Mouse (Mus musculus): ENCODE results near the gene Sec22c. TPM values are rescaled to one million over a fixed set of nuclear protein-coding genes. Genes with fewer than 3 reads are reported as not detected.

The Sec22c gene
- 10 to 100 TPM; 32.5 to 33.0 TPM for total RNA-seq (2021)

DNA sequence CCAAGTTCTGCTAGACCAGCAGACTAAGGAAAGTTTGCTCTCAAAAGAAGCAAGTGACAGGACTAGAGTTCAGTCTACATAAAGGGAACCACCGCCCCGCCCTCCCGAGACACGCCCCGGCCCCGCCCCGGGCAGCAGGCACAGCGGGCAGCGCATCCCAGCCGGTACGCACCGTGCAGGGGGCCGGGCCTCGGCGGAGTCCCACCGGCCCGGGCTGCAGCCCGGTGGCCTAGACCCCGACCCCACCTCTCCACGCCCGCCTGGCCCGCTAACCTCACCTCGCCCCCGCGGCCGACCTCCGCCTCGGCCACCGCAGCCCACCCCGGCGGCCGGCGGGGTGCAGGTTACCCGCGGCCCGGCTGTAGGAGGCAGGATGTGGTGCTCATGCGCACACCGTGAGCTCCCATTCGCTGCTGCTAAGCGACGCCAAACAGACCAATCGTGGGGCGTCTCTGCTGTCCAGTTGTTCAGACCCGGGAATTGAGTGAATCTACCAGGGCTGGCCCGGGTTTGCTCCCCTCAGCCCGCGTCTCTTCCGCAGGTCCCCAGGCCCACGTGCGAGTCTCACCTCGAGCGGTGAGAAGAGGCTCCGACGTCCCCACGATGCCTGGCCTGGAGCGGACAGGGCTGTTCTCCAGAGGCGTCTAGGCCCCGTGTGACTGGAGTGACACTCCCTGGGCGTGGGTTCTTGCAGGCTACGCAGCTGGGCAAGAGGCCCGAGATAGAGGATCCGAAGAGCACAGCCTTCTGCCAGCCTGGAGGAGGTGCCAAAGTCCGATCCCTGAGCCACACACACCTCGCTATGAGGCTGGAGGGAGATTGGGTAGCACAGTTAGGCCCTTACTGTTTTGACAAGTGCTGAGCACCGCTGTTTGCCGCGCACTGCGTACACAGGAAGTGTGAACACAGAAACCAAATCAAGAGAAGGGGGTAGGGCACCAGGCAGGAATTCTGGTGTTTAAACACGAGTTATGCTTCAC is at the start of gene Sec22c:
TSS of gene Sec22c (minus strand) at position 845 of the 980 bp plus-strand sequence.
- peak; percentile 84 to 92 for DNase-seq (ENCODE audit: extremely low spot score in 1 of 2, low spot score in 2 of 2)
- intact Hi-C loops (cut with DNase I): no loop called here

DNA sequence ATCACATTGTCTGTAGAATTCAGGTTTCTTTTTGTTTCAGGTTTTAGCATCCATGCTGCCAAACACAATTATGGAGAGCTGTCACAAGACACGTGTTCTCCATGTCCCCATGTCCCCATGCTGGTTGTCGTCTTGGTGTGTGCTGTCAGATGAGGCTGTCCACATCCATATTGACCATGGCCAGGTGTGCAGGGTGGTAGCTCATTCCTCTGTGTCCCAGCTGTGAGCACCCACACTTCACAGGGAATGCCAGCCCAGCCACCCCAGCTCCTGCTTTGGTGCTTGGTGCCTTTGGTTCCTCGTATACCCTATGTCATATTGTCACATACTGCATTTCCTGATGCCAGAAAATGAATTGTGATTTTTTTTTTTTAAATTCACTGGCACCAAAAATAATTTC is 49.3 kb upstream of the Sec22c start:
- intact Hi-C loops (cut with DNase I): loop anchor here (5.0 kb wide), 1 partner anchor 78 kb away; no protein-coding TSS in a partner anchor
- no peak for DNase-seq (ENCODE audit: extremely low spot score in 1 of 2, low spot score in 2 of 2)

DNA sequence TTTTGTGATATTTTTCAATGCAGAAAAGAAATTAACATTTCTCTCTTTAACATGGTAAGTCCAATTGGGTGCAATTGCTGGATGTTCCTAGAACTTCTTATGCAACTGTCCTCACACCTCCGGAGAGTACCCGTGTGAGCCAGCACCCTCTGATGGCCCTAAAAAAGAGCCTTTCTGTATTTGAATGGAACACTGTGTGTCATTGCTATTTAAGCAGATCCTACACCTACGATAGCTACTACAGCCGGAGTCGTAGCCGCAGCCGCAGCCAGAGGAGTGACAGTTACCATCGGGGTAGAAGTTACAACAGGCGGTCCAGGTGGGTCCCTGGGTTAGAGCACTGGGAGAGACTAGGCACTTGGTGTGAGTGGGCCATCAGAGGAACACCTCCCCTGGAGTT is 47.5 kb upstream of the Sec22c start:
- DNase-seq (ENCODE audit: extremely low spot score in 1 of 2, low spot score in 2 of 2): no peak
- intact Hi-C loops (cut with DNase I): no loop called here

DNA sequence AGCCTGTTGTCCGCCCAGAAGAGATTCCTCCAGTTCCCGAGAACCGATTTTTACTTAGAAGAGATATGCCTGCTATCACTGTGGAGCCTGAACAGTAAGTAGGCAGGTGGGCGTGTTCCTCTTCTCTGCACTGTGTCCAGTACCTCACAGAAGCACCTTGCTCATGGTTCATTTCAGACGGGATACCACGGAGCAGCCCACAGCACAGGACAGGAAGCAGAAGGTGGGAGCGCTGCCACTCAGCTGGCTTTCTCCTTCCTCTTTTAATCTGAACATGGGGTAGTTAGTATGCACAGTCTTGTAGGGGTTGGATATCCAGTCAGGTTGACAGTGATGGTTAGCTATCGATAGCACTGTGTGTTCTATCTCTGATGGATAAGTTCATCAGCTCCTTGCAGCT is 38.8 kb upstream of the Sec22c start:
- intact Hi-C loops (cut with DNase I): no loop called here
- no peak for DNase-seq (ENCODE audit: extremely low spot score in 1 of 2, low spot score in 2 of 2)

DNA sequence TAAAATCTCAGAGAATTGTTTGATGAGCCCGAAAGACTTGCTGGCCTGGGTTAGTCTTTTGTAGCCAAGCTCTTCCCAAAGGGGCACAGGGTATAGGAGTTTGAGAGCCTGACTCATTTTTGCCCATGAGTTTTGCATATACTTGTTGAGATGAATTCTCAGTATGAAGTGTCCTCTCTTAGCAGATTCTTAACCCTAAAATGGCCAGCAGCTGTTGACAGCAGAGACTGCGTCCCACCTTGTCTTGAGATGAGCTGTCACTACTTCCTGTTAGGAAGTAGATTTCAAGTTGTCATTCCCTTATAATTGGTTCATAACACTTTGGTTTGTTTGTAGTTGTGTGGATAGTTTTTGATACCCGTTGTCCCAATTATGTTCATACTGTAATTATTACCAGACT is 35.9 kb upstream of the Sec22c start:
- intact Hi-C loops (cut with DNase I): no loop called here
- no peak for DNase-seq (ENCODE audit: extremely low spot score in 1 of 2, low spot score in 2 of 2)

DNA sequence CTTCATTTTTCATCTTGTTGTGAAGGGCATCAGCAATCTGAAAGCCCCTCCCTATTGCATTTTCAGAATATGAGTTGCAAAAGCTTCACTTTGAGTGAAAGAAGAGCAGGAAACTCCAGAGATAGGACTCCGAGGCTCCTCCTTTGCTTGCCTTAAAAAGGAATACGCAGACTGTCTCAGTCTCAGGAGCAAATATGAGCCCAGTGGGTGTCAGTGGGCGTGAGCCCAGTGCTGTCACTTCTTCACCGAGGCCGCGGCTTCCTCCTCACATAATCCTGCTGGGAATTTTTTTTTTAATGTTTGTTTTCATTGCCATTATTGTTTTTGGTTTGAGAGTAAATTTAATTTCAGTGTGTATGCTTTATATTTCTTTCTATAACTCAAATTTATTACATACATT is 35.2 kb upstream of the Sec22c start:
- intact Hi-C loops (cut with DNase I): no loop called here
- no peak for DNase-seq (ENCODE audit: extremely low spot score in 1 of 2, low spot score in 2 of 2)

DNA sequence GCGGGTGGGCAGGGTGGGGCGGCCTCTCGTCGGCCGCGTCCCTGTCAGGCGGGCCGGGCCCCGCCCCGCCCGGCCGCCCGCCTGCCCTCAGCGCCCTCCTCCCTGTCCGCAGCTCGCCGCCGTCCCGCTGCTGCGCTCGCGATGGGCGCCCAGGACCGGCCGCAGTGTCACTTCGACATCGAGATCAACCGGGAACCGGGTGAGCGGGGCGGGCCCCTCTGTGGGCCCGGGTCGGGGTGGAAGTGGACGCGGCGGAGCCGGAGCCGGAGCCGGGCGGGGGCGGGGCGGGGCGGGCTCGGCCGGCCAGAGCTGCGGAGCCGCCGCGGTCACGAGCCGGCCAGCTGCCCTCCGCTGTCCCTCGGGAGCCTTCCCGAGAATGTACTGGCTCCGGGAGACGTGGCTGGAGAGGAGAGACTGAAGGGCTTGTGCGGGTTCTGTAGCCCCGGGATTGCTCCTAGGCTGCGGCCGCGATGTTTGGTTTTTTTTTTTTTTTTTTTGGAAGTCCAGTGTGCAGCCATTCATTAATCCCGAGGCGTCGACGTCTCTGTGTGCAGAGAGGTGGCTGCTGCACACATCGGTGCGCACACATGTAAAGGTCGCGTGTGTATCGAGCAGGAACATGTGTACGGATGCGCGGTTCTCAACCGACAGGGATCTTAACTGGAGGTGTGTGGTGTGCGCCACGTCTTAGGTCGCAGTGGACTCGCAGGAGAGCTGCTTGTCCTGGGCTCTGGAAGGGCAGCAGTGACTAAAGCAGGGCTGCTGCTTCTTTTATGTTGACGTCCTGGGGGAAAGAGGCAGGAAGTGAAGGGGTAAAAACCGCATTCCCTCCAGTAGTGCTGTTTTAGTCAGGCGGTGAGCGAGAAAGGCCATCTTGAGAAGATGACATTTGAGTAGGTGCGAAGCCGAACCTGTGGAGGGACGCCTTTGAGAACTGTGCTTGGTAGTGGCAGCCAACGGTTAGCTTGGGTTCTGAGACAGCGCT is 14.3 kb upstream of the Sec22c start:
- intact Hi-C loops (cut with DNase I): no loop called here
- DNase-seq (ENCODE audit: extremely low spot score in 1 of 2, low spot score in 2 of 2): no peak

DNA sequence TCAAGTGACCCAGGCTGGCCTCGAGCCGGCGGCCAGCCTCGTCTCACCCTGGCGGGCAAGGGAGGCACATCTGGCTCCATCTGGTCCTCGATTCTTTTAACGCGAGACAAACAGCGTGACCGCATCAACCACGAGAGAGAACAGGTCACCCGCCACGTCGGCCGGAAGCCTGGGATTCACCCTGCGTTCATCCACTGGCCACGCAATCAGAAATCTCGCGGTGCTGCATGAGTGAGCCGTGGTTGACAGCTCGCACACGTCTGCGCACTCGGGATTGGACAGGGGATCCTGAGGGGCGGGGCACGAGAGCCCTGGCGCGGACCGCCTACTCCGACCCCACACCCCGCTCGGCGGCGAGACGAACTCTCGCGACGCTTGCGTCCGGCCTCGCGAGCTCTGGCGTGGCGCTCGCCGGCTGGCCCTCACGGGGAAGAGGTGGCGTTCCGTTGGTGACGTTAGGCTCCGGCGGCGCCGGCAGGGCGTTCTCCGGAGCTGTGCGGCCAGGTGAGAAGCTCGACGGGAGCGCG is 13.6 kb upstream of the Sec22c start, which contains the start of gene Nktr:
TSS of gene Nktr (plus strand) at position 378 of the 527 bp plus-strand sequence.
- intact Hi-C loops (cut with DNase I): no loop called here
- DNase-seq (ENCODE audit: extremely low spot score in 1 of 2, low spot score in 2 of 2): peak; percentile 97 to 99

DNA sequence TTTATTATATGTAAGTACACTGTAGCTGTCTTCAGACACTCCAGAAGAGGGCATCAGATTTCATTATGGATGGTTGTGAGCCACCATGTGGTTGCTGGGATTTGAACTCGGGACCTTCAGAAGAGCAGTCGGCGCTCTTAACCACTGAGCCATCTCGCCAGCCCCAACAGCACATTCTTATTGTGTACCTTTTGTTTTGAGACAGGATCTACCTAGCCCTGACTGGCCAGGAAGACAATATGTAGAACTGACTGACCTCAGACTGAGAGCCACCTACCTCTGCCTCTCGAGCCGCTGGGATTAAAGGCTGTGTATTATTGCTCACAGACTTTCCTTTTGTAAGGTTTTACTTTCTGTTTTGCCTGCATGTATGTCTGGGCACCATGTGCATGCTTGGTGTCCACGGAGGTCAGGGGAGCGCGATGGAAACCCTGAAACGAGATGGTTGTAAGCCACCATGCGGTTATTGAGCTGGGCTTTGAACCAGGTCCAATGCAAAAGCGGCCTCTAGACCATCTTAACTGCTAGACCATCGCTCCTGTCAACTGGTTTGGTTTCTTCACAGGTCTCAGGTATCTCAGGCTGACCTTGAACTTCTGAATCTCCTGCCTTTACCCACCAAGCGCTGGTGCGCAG is 12.9 kb upstream of the Sec22c start:
- intact Hi-C loops (cut with DNase I): no loop called here
- DNase-seq (ENCODE audit: extremely low spot score in 1 of 2, low spot score in 2 of 2): no peak

DNA sequence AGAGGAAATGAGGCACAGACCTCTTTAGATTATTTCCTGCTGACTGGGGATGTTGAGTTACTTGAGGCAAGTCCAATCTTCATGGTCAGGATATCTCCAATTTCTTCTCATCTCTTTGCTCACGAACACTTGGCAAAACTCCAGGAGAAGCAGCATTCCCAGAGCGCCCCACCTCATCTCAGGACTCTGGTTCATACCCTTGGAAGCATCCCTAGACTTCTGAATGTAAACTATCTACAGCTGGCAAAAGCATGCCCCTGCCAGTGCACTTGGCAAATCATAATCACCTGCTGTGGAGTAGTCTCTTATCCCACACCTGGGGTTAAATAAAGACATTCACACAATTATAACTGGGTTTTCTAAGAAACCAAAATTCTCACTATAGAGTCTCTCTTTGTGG is 11.8 kb upstream of the Sec22c start:
- intact Hi-C loops (cut with DNase I): no loop called here
- DNase-seq (ENCODE audit: extremely low spot score in 1 of 2, low spot score in 2 of 2): no peak

DNA sequence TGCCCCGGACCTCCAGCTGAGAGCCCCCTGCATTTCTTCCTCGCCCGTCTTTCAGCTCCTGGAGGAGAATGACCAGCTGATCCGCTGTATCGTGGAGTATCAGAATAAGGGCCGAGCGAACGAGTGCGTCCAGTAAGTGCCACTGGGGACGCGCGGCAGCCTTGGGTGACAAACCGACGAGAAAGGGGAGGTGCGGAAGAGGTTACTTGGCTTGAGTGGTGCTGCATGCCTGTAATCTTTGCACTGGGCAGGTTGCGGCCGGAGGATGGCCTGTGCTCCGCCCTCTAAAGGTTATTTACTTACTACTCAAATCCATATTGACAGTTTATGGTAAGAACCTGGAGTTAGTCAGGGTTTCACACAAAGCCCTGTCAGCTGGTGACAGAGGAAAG is 5.3 kb upstream of the Sec22c start:
- intact Hi-C loops (cut with DNase I): no loop called here
- no peak for DNase-seq (ENCODE audit: extremely low spot score in 1 of 2, low spot score in 2 of 2)

DNA sequence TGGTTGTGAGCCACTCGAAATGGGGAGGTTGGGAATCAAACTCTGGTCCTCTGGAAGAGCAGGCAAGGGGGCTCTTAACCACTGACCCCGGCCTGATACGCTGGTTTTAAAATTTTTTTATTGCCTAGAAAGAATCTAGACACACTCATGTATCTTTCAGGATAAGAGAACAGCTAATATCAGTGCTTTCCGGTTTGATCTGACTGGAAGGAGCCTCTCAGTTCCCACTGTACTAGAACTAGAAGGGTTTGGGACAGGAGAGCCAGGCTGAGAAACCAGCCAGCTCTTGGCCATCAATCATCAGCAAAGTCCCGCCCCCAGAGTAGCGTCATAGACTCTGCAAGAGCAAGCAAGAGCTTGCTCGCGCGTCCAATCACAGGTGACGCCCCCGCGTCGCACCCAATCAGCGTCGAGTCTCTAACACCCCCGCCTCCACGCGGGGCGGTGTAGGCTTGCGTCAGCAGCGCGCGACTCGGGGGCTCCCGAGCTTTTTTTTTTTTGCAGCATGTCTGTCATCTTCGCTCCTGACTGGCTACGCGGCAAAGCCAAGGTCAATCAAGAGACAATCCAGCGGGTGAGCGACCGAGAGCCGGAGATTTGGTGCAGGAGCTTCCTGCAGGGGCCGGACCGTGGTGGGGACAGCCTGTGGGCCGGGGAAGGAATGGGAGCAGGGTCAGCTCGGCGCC is 4.8 kb upstream of the Sec22c start, which contains the start of gene Ss18l2:
TSS of gene Ss18l2 (plus strand) at position 432 of the 686 bp plus-strand sequence.
- peak; percentile 97 to 99 for DNase-seq (ENCODE audit: extremely low spot score in 1 of 2, low spot score in 2 of 2)
- intact Hi-C loops (cut with DNase I): no loop called here

DNA sequence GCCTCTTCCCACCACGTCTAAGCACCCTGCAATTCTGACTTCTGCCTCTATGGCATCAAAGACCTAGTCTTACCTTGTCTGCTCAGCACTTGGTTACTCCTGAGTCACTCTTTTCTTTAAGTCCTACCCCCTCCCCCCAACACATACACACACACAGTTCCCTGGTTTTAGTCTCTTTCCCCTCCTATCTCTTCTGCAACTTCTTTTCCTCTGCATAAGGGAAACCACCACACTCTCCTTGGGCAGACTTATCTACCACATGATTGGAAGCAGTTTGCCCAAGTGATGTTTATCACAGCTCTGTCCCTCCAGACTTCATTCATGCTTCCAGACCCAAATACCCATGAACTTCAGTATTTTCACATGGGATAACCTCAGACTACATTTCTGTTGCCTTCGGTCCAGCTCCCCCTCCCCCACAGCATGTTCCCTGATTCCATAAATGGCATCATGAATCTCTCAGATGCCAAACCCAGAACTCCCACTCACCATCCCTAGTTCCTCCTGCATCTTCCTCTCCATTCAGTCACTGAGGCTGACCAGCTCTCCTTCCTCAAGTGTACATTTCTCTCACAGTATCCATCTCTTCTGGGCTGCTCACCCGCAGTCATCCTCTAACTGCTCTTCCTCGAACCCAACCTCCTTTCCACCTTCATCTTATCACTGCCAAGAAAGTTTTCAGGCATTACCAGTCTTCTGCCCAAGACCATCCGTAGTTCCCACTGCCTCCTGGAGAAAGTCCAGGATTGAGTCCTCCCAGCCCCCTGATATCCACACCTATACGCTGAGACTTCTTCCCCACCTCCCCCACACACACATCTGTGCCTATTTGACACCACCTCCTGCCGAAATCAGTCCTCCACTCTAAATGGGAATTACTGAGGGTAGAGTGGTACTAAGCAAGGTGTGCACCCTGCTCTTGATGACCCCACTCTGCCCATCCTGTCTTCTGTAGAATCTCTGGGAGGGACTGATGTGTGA is 3.5 kb upstream of the Sec22c start:
- DNase-seq (ENCODE audit: extremely low spot score in 1 of 2, low spot score in 2 of 2): no peak
- intact Hi-C loops (cut with DNase I): no loop called here

DNA sequence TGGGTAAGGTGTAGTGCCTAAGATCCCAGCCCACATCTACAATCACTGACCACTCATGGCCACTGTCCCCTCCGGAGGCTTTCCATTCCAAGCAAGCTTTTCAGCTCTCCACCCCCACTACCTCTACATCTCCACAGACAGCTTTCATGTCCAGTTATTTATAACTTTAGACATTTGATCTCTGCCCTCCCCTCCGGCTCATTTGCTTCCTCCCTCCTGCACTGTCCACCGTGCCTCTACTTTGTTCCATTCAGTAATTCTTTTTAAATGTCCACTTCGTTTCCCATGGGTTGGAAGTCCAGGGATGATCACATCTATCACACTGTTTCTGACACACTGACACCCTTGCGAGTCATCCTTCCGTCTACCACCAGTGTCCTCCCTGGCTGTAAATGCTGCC is 2.5 kb upstream of the Sec22c start:
- no peak for DNase-seq (ENCODE audit: extremely low spot score in 1 of 2, low spot score in 2 of 2)
- intact Hi-C loops (cut with DNase I): no loop called here

DNA sequence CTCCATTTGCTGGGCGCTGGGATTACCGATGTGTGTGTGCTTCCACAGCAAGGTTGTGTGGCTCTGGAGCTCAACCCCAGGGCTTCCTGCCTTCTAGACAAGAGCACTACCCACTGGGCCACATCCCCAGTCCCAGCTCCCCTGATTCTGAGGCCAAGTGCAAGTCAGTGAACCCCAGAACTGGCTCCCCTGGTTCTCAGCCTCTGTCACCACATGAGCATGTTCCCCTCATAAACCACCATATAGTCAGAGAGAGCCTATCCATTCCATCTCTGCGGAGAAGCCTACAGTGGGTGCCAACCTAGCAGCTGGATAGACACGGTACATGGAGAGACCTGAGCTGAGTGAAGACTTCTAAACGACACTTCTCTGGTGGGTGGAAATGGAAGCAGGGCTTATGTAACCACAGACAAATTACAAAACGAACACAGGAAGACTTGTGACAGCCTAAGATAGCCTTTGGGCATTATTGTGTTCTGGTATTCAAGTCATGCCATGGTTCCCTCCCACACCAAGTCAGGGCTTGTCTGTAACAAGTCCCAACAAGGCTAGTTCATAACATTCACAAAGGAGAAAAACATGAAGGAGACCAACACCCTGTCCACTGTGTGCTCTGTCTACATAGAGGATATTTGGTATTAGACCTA is 862 bp upstream of the Sec22c start:
- intact Hi-C loops (cut with DNase I): no loop called here
- no peak for DNase-seq (ENCODE audit: extremely low spot score in 1 of 2, low spot score in 2 of 2)

DNA sequence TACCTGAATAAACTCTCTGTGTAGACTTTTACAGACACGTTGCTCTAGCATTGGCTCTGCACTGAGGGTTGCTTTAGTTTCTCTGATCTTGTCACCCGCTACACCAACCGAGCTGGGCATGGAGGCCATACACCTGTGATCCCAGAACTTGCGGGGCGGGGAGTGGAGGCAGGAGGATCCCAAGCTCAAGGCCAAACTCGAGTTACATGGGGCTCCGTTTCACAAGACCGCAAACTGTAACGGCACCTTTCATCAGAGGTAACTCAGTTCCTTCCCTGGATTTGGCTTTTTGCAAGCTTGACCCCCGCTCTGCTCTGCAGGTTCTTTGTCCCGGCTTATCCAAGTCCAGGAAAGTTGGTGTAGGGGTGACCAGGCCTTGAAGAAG is 1.0 kb downstream of the Sec22c start:
- intact Hi-C loops (cut with DNase I): no loop called here
- no peak for DNase-seq (ENCODE audit: extremely low spot score in 1 of 2, low spot score in 2 of 2)
